1 mouse cellular context compared by ENCODE assay signal in genomic region chr11:99454759-99455158, GRCm38 (mm10).
TF ChIP-seq lines count a peak whose summit lies in the region.

No protein-coding gene starts in this region.

TF ChIP-seq in CH12.LX, 34 proteins besides CTCF, POLR2A, EP300 and RAD21 (continued from another document):
- TF ChIP-seq TBP (conservative IDR thresholded peaks at IDR 0.05; ENCODE audit: low read depth, low read length), result no peak
